Mouse (Mus musculus) A20 (cell line): ENCODE data around the gene Tpra1.

Experiments
- DNase-seq: peaks from one replicate; pipeline ENCODE4 v3.0.0-alpha.2; 2011; ENCODE audit warnings: low read depth, low spot score

Tpra1 gene

DNA sequence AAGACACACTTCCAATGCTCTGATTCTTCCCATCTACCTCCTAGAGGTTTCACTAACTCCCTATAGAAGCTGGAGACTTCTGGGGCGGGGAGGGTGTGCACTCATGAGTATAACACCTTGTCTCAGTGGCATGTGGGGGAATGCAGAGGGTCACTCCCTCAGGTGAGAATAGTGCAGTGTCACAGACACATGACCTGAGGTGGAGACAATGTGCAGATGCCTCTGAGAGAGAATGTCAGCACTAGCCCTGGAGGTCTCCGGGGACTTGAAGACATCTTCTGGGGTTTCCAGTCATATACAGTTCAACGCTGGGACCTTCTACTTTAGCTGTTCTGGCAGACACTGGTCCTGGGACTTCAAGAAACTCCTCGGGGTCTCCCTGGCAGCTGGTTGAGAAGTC, 55.3 kb downstream of the Tpra1 start:
- DNase-seq, result no peak

DNA sequence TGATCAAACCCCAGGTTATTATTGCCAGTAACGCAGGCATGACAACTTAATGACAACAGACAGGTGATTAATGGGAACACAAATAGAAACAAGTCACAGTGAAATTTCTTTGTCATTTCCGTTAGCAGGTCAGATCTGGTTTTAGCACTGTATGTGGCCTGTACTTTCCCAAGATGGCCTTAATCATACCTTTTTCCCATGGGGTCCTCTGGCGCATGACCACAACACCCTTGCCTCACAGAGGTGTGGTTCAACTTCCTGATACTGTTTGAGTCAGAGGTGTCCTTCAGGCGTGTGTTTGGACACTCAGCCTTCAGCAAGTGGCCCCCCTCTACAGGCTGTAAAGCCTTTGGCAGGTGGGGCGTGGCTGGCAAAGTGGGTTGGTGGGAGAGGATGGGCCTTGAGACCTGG, 55.8 kb downstream of the Tpra1 start:
- DNase-seq, result peak; percentile 90

DNA sequence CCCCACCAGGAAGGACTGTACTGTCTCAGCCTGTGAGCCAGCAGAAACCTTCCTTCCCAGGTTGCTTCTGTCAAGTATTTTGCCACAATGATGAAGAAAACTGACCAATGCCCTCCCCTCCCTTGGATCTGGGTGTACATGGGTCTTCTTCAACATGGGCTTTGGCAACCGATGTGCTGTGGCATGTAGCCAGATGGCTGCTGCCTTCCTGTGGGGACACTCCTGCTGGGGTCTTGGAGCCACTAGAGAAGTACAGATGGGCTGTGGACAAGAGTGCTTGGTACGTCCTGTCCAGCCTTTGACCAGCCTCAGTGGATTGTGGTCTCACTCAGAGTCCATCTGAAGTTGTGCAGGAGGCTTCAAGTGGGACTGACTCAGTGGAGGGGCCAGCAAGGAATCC, 56.3 kb downstream of the Tpra1 start:
- no peak for DNase-seq

DNA sequence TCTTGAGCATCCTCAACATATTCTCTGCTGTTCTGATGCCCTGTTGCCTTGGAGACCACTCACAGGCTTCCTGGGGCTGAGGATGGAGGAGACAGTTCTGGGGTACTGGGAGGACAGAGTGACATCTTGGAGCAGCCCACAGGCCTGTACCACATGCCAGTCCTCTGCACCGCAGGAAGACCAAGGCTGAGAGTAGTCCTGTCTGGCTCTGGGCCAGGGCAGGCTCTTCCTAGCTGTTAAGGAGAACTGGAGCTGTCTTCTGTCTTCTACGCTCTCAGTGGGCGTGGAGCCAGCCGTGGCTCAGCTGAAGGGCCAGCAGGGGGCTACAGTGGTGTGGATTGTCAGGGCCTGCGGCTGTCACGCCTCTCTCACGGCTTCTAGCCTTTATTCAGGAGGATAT, 57.8 kb downstream of the Tpra1 start:
- peak; percentile 68 for DNase-seq

DNA sequence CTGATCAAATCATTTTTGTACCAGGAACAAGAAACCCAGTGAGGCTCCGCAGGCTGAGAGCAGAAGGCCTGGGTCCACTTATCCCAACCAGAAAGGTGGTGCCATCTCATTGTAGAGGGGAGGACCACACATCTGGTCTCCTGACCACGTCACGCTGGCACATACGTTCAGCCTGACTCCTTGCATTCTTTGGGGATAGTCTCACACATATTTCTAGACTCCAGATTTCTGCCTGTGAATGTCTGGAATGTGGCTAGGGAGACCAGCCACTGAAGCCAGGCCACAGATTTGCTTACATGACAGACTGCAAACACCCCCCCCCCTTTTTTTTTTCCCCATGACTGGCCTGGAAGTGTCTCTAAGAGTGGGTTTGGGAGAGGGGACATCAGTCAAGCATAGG, 58.9 kb downstream of the Tpra1 start:
- no peak for DNase-seq
